Mouse (Mus musculus): Measurements from ENCODE around the gene Sept10. TPM values are rescaled to one million over a fixed set of nuclear protein-coding genes. Genes with fewer than 3 reads are reported as not detected.

Sept10 gene
- total and polyA plus RNA-seq, 3 experiments: not detected

- DNase-seq (ENCODE audit: low read depth, low spot score): no peak
- Histone ChIP-seq H3K27me3 (ENCODE audit: control insufficient read depth in 1 of 2, insufficient read depth in 2 of 2, low read length in 2 of 2) (peaks cover 0 to 4% of the 10 kb centered on the region in 2 experiments; a peak in 3 of 4 replicates), H3K4me3 (ENCODE audit: control insufficient read depth in 1 of 2, insufficient read depth in 1 of 2, low read depth in 2 of 2, low read length in 2 of 2) (no peak overlapping the region), H3K9ac (ENCODE audit: control insufficient read depth, low read depth, low read length, poor library complexity, severe bottlenecking) (no peak overlapping the region), H3K36me3 (ENCODE audit: control insufficient read depth in 1 of 2, insufficient read depth in 2 of 2, low read length in 2 of 2) (no peaks in the 10 kb centered on the region), H3K79me2 (ENCODE audit: control insufficient read depth, insufficient read depth, low read length, poor library complexity) (no peaks in the 10 kb centered on the region), H3K4me1 (ENCODE audit: control insufficient read depth in 1 of 2, insufficient read depth in 2 of 2, low read length in 2 of 2) (no peaks in the 10 kb centered on the region), H3K27ac (ENCODE audit: control insufficient read depth, low read depth, low read length) (no peak overlapping the region), H3K9me3 (replicated peaks; ENCODE audit: insufficient read depth, low read length) (no peaks in the 10 kb centered on the region)
- TF ChIP-seq GABPA (IDR thresholded peaks at IDR 0.05; ENCODE audit: low read depth, low read length) (no peak), ZC3H11A (IDR thresholded peaks at IDR 0.05; ENCODE audit: low read depth, low read length) (no peak), GATA1 (IDR thresholded peaks at IDR 0.05; ENCODE audit: low read depth, low read length) (no peak), E2F4 (IDR thresholded peaks at IDR 0.05; ENCODE audit: borderline replicate concordance, low read depth, low read length) (no peak), KAT2A (conservative IDR thresholded peaks at IDR 0.05; ENCODE audit: low read depth, low read length) (no peak), POLR2AphosphoS2 (IDR thresholded peaks at IDR 0.05; ENCODE audit: low read length) (no peak), RCOR1 (IDR thresholded peaks at IDR 0.05; ENCODE audit: low read depth, low read length) (no peak), MYC (IDR thresholded peaks at IDR 0.05; ENCODE audit: low read depth, low read length) (no peak), CTCF (IDR thresholded peaks at IDR 0.05 in 2 of 3, conservative IDR thresholded peaks at IDR 0.05 in 1 of 3; ENCODE audit: control insufficient read depth in 1 of 3, insufficient read depth in 1 of 3, low read depth in 2 of 3, low read length in 3 of 3, poor library complexity in 1 of 3, severe bottlenecking in 1 of 3) (no peak), SIN3A (IDR thresholded peaks at IDR 0.05; ENCODE audit: low read length) (no peak), MAFK (IDR thresholded peaks at IDR 0.05; ENCODE audit: borderline replicate concordance, low read depth, low read length) (no peak), TBP (IDR thresholded peaks at IDR 0.05; ENCODE audit: low read depth, low read length) (no peak), HCFC1 (IDR thresholded peaks at IDR 0.05; ENCODE audit: low read depth, low read length) (no peak), POLR2AphosphoS5 (IDR thresholded peaks at IDR 0.05; ENCODE audit: borderline replicate concordance, low read depth, low read length) (no peak), SMC3 (IDR thresholded peaks at IDR 0.05; ENCODE audit: low read depth, low read length) (no peak), MAZ (IDR thresholded peaks at IDR 0.05; ENCODE audit: low read depth, low read length) (no peak), MAX (IDR thresholded peaks at IDR 0.05; ENCODE audit: low read length) (no peak)
These were observed 21.6 kb downstream of the Sept10 start for GRCm38 (mm10) chr10:59200011-59200410.

DNA sequence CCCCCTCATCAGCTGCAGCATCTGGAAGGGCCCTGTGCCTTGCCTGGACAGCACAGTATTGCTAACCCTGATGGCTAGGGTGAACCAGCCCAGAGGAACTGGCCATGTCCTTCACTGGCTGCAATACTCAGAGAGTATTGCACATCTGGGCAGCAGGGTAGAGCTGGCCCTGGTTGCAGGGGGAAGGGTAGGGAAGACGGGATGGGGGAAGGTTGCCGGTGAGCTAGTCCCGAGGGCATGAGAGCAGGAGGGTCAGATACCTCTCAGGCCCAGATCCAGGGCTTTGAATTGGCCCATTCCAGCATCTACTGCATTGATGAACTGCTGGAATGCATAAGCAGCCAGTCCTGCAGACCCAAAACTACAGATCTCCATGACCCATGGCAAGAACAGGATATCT is 24.9 kb downstream of the Sept10 start:
- H3K27me3 ChIP-seq (ENCODE audit: control insufficient read depth in 1 of 2, insufficient read depth in 2 of 2, low read length in 2 of 2): peaks cover 12% of the 10 kb centered on the region in 2 experiments
- H3K4me3 ChIP-seq (ENCODE audit: control insufficient read depth in 1 of 2, insufficient read depth in 1 of 2, low read depth in 2 of 2, low read length in 2 of 2): no peak overlapping the region
- TF ChIP-seq USF1 (IDR thresholded peaks at IDR 0.05; ENCODE audit: low read depth, low read length) (no peak), NRF1 (IDR thresholded peaks at IDR 0.05; ENCODE audit: insufficient read depth, low read depth, low read length, poor library complexity, severe bottlenecking) (no peak), UBTF (IDR thresholded peaks at IDR 0.05; ENCODE audit: borderline replicate concordance, insufficient read depth, low read depth, low read length) (no peak), MAZ (IDR thresholded peaks at IDR 0.05; ENCODE audit: low read depth, low read length) (no peak), MYC (IDR thresholded peaks at IDR 0.05; ENCODE audit: low read depth, low read length) (no peak), MAFK (IDR thresholded peaks at IDR 0.05; ENCODE audit: borderline replicate concordance, low read depth, low read length) (no peak), TAL1 (IDR thresholded peaks at IDR 0.05; ENCODE audit: low read length) (no peak), E2F4 (IDR thresholded peaks at IDR 0.05; ENCODE audit: borderline replicate concordance, low read depth, low read length) (no peak), CTCF (IDR thresholded peaks at IDR 0.05 in 2 of 3, conservative IDR thresholded peaks at IDR 0.05 in 1 of 3; ENCODE audit: control insufficient read depth in 1 of 3, insufficient read depth in 1 of 3, low read depth in 2 of 3, low read length in 3 of 3, poor library complexity in 1 of 3, severe bottlenecking in 1 of 3) (no peak), MAX (IDR thresholded peaks at IDR 0.05; ENCODE audit: low read length) (no peak), GATA1 (IDR thresholded peaks at IDR 0.05; ENCODE audit: low read depth, low read length) (no peak), ZMIZ1 (IDR thresholded peaks at IDR 0.05; ENCODE audit: low read depth, low read length) (no peak), ZKSCAN1 (IDR thresholded peaks at IDR 0.05; ENCODE audit: low read depth, low read length) (no peak), SMC3 (IDR thresholded peaks at IDR 0.05; ENCODE audit: low read depth, low read length) (no peak), MYB (IDR thresholded peaks at IDR 0.05; ENCODE audit: low read depth, low read length) (no peak), MEF2A (IDR thresholded peaks at IDR 0.05; ENCODE audit: extremely low read depth, insufficient replicate concordance, low read depth, low read length, poor library complexity, severe bottlenecking) (no peak), TCF12 (IDR thresholded peaks at IDR 0.05; ENCODE audit: low read depth, low read length) (no peak), HCFC1 (IDR thresholded peaks at IDR 0.05; ENCODE audit: low read depth, low read length) (no peak)
- H3K36me3 ChIP-seq (ENCODE audit: control insufficient read depth in 1 of 2, insufficient read depth in 2 of 2, low read length in 2 of 2): no peaks in the 10 kb centered on the region
- DNase-seq (ENCODE audit: low read depth, low spot score): no peak
- H3K4me1 ChIP-seq (ENCODE audit: control insufficient read depth in 1 of 2, insufficient read depth in 2 of 2, low read length in 2 of 2): no peaks in the 10 kb centered on the region
- no peaks in the 10 kb centered on the region for H3K9me3 ChIP-seq (replicated peaks; ENCODE audit: insufficient read depth, low read length)
- no peak overlapping the region for H3K27ac ChIP-seq (ENCODE audit: control insufficient read depth, low read depth, low read length)
- H3K79me2 ChIP-seq (ENCODE audit: control insufficient read depth, insufficient read depth, low read length, poor library complexity): no peaks in the 10 kb centered on the region
- H3K9ac ChIP-seq (ENCODE audit: control insufficient read depth, low read depth, low read length, poor library complexity, severe bottlenecking): no peak overlapping the region
